Mouse (Mus musculus) hindbrain, embryonic 11.5 days (tissue): ENCODE results near the gene Simc1. TPM values are rescaled to one million over a fixed set of nuclear protein-coding genes. Genes with fewer than 3 reads are reported as not detected.

Experiments used
- ATAC-seq: fragments of 200-750 bp; cut with Nextera tagmentation; 2 replicates; pipeline ENCODE4 v1.8.0; 2017; ENCODE audit warnings: mild to moderate bottlenecking, moderate TSS enrichment, moderate library complexity; ENCODE audit not compliant: low FRiP score
- DNase-seq: peaks from one replicate; pipeline ENCODE4 v3.0.0-alpha.2; 2015; ENCODE audit warnings: low spot score
- H3K27ac ChIP-seq: fragments of 300-500 bp; sonication (generic); 2 replicates; pipeline ENCODE4 v1.5.1; 2014; ENCODE audit warnings: mild to moderate bottlenecking, low read depth, low read length
- H3K27me3 ChIP-seq: fragments of 300-500 bp; sonication (generic); 2 replicates; pipeline ENCODE4 v1.6.1; 2014; ENCODE audit warnings: mild to moderate bottlenecking, low read length, moderate library complexity, mixed read lengths; ENCODE audit not compliant: control insufficient read depth, insufficient read depth
- H3K36me3 ChIP-seq: fragments of 300-500 bp; sonication (generic); 2 replicates; pipeline ENCODE4 v1.6.1; 2014; ENCODE audit warnings: mild to moderate bottlenecking, low read length, moderate library complexity, mixed read lengths; ENCODE audit not compliant: control insufficient read depth, insufficient read depth
- H3K4me1 ChIP-seq: fragments of 300-500 bp; sonication (generic); replicated peaks from 2 replicates; pipeline ENCODE4 v1.6.1; 2014; ENCODE audit warnings: low read length, mixed read lengths; ENCODE audit not compliant: control insufficient read depth, insufficient read depth
- H3K4me2 ChIP-seq: fragments of 300-500 bp; sonication (generic); replicated peaks from 2 replicates; pipeline ENCODE4 v1.6.1; 2014; ENCODE audit warnings: mild to moderate bottlenecking, low read depth, low read length
- H3K4me3 ChIP-seq: fragments of 300-500 bp; sonication (generic); 2 replicates; pipeline ENCODE4 v1.5.1; 2014; ENCODE audit warnings: low read depth, low read length
- H3K9ac ChIP-seq: fragments of 300-500 bp; sonication (generic); 2 replicates; pipeline ENCODE4 v1.6.1; 2014; ENCODE audit warnings: low read depth, low read length
- H3K9me3 ChIP-seq: fragments of 300-500 bp; sonication (generic); 2 replicates; pipeline ENCODE4 v1.6.1; 2016; ENCODE audit warnings: low read length; ENCODE audit not compliant: control insufficient read depth
- WGBS: fragments of 180-500 bp; shearing (Covaris S2); extraction: QIAGEN DNeasy Blood & Tissue Kit; methylation state at CpG from one replicate; pipeline ENCODE4 v1.1.7; 2014; 5-methylcytosine and 5-hydroxymethylcytosine counted together
- polyA plus RNA-seq: library from polyadenylated mRNA; unstranded; fragments of >200 nt; fragmentation: Nextera tagmentation; extraction: Ambion mirVana; gene quantifications from 2 replicates; pipeline ENCODE4 v1.2.1, GENCODE M21; 2014

Gene Simc1
- polyA plus RNA-seq, 1 experiment from 2014 or later: 19.7 TPM

- Histone ChIP-seq H3K27ac (no peak overlapping the region), H3K27me3 (no peaks in the 10 kb centered on the region), H3K9me3 (no peaks in the 10 kb centered on the region), H3K4me2 (no peak overlapping the region), H3K9ac (no peak overlapping the region), H3K4me1 (0 out of 2 replicates have a peak, but pooled peaks cover 4% of the 10 kb centered on the region), H3K36me3 (no peaks in the 10 kb centered on the region), H3K4me3 (no peak overlapping the region)
- no peak for DNase-seq
- no peak for ATAC-seq
- WGBS: 98% methylated on average over 1 of the region's 1 CpGs
These were observed 2.3 kb downstream of the Simc1 start for GRCm38 (mm10) chr13:54505920-54506319.

DNA sequence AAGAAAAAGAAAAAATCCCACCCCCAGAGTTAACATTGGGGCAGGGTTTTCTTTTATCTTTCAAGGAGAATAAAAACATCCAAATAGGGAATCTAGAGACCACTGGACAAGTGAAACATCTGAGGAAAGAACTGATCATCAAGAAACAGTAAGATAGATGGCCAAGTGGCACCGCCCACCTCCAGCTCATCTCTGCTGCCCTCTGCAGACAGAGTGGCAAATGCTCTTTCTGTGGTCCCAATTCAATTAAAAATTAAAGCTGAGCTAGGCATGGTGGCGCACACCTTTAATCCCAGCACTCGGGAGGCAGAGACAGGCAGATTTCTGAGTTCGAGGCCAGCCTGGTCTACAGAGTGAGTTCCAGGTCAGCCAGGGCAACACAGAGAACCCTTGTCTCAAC is 16.6 kb downstream of the Simc1 start:
- 93% methylated on average over 4 of the region's 4 CpGs for WGBS
- Histone ChIP-seq H3K4me2 (no peak overlapping the region), H3K9ac (no peak overlapping the region), H3K27ac (no peak overlapping the region), H3K36me3 (0 out of 2 replicates have a peak, but pooled peaks cover 2% of the 10 kb centered on the region), H3K27me3 (no peaks in the 10 kb centered on the region), H3K4me3 (no peak overlapping the region), H3K4me1 (no peaks in the 10 kb centered on the region), H3K9me3 (no peaks in the 10 kb centered on the region)
- ATAC-seq (no peak), DNase-seq (no peak)

GRCm38 (mm10) chr13:54521181-54521580 is 17.6 kb downstream of the Simc1 start:
- DNase-seq (no peak), ATAC-seq (no peak)
- Histone ChIP-seq H3K27me3 (no peaks in the 10 kb centered on the region), H3K4me1 (no peaks in the 10 kb centered on the region), H3K36me3 (0 out of 2 replicates have a peak, but pooled peaks cover 4% of the 10 kb centered on the region), H3K9ac (no peak overlapping the region), H3K27ac (no peak overlapping the region), H3K9me3 (no peaks in the 10 kb centered on the region), H3K4me2 (no peak overlapping the region), H3K4me3 (no peak overlapping the region)

- H3K4me3 ChIP-seq: no peak overlapping the region
- H3K27me3 ChIP-seq: no peaks in the 10 kb centered on the region
- no peak overlapping the region for H3K9ac ChIP-seq
- H3K27ac ChIP-seq: no peak overlapping the region
- no peaks in the 10 kb centered on the region for H3K4me1 ChIP-seq
- no peak for DNase-seq
- WGBS: 90% methylated on average over 6 of the region's 6 CpGs
- no peak for ATAC-seq
- 0 out of 2 replicates have a peak, but pooled peaks cover 10% of the 10 kb centered on the region for H3K36me3 ChIP-seq
- no peaks in the 10 kb centered on the region for H3K9me3 ChIP-seq
- no peak overlapping the region for H3K4me2 ChIP-seq
These were observed 23.6 kb downstream of the Simc1 start for GRCm38 (mm10) chr13:54527140-54527539.

DNA sequence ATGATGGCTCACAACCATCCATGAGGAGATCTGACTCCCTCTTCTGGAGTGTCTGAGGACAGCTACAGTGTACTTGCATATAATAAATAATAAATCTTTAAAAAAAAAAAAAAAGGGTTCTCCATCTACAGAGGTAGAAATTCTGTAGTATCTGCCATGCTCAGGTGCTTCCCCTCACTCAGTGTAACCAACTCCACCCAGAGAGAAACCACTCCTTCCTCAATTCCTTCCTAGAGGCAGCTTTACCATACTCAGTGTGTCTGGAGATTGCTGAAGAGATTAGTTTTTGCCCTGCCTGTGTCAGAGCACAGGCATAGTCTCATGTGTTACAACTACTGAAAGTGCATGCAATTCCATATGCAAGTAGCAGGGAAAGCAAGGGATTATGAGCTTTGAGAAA is 28.6 kb downstream of the Simc1 start:
- Histone ChIP-seq H3K4me2 (no peak overlapping the region), H3K9ac (no peak overlapping the region), H3K9me3 (no peaks in the 10 kb centered on the region), H3K27me3 (no peaks in the 10 kb centered on the region), H3K36me3 (peaks cover 6% of the 10 kb centered on the region; the same call in 1 of the 2 replicates), H3K27ac (no peak overlapping the region), H3K4me1 (no peaks in the 10 kb centered on the region), H3K4me3 (no peak overlapping the region)
- DNase-seq: no peak
- ATAC-seq: no peak

GRCm38 (mm10) chr13:54548036-54548435 is 44.5 kb downstream of the Simc1 start:
- H3K4me3 ChIP-seq: no peak overlapping the region
- H3K9ac ChIP-seq: no peak overlapping the region
- H3K36me3 ChIP-seq: 0 out of 2 replicates have a peak, but pooled peaks cover 8% of the 10 kb centered on the region
- H3K4me1 ChIP-seq: no peaks in the 10 kb centered on the region
- H3K27me3 ChIP-seq: no peaks in the 10 kb centered on the region
- ATAC-seq (no peak), DNase-seq (no peak)
- 91% methylated on average over 7 of the region's 7 CpGs for WGBS
- H3K27ac ChIP-seq: no peak overlapping the region
- no peak overlapping the region for H3K4me2 ChIP-seq
- H3K9me3 ChIP-seq: no peaks in the 10 kb centered on the region

DNA sequence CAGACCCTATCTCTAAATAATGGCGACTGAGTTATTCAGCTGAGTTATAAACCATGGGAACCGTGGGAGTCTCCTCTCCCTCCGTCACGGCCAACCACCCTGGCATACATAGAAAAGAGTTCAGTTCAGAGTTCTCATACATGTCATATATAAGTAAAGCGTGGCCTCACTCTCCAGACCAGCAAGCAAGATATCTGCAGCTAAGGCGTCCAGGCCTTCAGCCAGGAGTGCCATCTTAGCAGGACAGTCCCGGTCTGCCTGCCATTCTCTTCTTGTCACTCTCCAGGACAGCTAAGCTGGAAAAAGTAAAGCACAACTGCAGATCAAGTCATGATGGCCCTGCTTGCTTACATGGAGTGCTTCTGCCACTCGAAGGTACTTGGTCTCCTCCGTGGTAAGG is 52.6 kb downstream of the Simc1 start:
- Histone ChIP-seq H3K9me3 (no peaks in the 10 kb centered on the region), H3K36me3 (peaks cover 9% of the 10 kb centered on the region; the same call in 1 of the 2 replicates), H3K4me3 (no peak overlapping the region), H3K4me1 (no peaks in the 10 kb centered on the region), H3K27me3 (no peaks in the 10 kb centered on the region), H3K27ac (no peak overlapping the region), H3K4me2 (no peak overlapping the region), H3K9ac (no peak overlapping the region)
- ATAC-seq (no peak), DNase-seq (no peak)
- WGBS: 91% methylated on average over 9 of the region's 9 CpGs

DNA sequence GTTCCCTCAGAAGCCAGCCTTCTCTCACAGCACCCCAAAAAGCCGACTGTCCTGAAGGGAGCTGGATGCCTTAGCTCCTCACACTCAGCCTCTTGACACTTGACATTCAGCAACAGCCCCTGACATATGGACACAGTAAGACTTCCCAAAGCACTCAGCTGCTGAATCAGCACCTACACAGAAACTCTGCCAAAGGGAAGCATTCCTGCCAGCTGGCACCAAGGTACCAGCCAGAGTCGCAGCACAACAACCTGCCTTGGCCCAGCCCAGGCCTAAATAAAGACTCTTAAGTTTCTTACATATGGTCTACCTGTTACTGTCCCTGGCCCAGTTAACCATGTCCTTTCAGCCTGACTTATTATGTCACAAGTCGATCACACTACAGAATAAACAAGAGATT is 53.2 kb downstream of the Simc1 start:
- H3K4me2 ChIP-seq: no peak overlapping the region
- H3K4me1 ChIP-seq: no peaks in the 10 kb centered on the region
- no peak overlapping the region for H3K9ac ChIP-seq
- H3K27me3 ChIP-seq: no peaks in the 10 kb centered on the region
- no peak overlapping the region for H3K4me3 ChIP-seq
- peaks cover 9% of the 10 kb centered on the region; the same call in 1 of the 2 replicates for H3K36me3 ChIP-seq
- ATAC-seq (no peak), DNase-seq (no peak)
- WGBS: 93% methylated on average over 3 of the region's 3 CpGs
- no peaks in the 10 kb centered on the region for H3K9me3 ChIP-seq
- H3K27ac ChIP-seq: no peak overlapping the region

GRCm38 (mm10) chr13:54557652-54558051 is 54.1 kb downstream of the Simc1 start:
- Histone ChIP-seq H3K4me1 (no peaks in the 10 kb centered on the region), H3K9ac (no peak overlapping the region), H3K4me2 (no peak overlapping the region), H3K27me3 (no peaks in the 10 kb centered on the region), H3K36me3 (peaks cover 7% of the 10 kb centered on the region; the same call in 1 of the 2 replicates), H3K27ac (no peak overlapping the region), H3K9me3 (no peaks in the 10 kb centered on the region), H3K4me3 (no peak overlapping the region)
- ATAC-seq (no peak), DNase-seq (no peak)
- WGBS: 95% methylated on average over 1 of the region's 1 CpGs
